Mouse (Mus musculus) G1E (cell line): ENCODE measurements around the gene Pagr1a.

Source experiments
- CTCF ChIP-seq: IDR thresholded peaks from 2 replicates; pipeline ENCODE4 v1.5.1; 2012; ENCODE audit warnings: low read depth, low read length, inconsistent platforms, mixed read lengths
- GATA1 ChIP-seq: IDR thresholded peaks from 2 replicates; pipeline ENCODE4 v1.6.1; 2012; ENCODE audit warnings: borderline replicate concordance, low read length, inconsistent platforms, mixed read lengths

DNA sequence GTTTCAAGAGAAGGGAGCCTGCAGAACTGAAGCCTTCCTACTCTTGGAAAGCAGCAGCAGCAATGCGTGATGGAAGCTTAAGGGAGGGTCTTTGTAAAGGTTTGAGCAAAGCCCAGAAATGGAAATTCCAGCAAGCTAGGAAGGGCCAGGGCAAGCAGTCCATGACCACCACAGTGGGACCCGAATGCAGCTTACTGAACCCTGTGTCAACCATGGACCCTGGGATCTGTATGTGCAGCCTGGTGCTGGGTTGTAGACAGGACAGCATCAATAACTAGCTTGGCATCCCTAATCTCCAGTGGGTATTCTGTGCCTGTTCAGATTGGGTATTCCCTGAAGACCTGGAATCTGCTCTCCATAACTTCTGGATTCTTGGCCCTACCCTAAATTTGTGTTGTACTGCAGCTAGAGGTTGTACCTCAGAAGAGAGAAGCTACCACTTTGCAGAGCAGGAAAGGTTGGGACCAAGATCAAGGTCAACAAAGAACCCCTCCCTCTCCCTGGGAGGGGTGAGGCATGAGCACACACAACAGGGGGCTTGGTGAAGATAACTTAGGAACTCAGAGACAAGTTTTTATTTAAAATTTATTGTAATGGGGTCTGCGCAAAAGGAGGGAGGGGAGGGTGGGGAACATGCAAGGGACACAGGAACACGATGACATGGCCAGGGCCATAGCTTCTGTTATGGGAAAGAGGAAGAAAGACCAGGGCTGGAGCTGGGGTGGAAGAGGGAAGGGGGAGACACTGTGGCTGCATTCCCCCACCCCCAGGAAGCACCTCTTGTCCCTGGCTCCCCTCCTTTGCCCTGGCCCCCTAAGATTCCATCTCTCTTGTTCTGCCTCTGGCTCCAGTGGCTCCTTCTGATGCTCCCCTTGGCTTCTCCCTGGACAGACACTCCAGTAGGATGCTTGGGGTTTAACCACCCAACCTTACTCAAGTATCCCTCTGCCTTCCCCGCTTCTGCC is 4.7 kb upstream of the Pagr1a start:
- no peak for TF ChIP-seq CTCF
- no peak for TF ChIP-seq GATA1
